Mouse (Mus musculus): ENCODE measurements at regions not wholly inside any gene's neighbourhood (a gene's known extent, or its start where the extent isn't known, plus 50 kb on each side); places are given as distances from the start of the nearest gene placed in this dataset.

DNA sequence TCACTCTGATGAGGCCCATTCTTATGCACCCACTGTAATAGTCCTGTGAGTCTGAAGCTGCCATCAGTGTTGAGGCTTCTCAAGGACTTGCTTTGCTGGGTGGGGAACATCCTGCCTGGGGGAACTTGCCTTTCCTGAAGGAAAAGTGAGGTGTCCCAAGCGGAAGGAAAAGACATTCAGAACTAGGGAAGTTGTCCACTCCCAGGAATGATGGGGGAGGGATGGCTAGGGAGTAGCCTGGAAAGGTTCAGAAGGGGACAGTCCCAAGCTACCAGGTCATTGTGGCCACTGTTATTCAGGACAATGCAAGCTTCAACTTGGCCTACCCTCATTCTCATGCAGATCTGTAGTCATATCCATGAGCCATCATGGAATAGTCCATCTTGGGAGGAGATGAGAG, 102.7 kb upstream of the Foxa2 start:
- TF ChIP-seq CTCF (IDR thresholded peaks at IDR 0.05; ENCODE audit: insufficient read depth, low read length) (no peak), POLR2A (IDR thresholded peaks at IDR 0.05; ENCODE audit: borderline replicate concordance, extremely low read depth, low read depth, low read length) (no peak)
